Mouse (Mus musculus): ENCODE measurements around the gene Sox1.

Gene Sox1

DNA sequence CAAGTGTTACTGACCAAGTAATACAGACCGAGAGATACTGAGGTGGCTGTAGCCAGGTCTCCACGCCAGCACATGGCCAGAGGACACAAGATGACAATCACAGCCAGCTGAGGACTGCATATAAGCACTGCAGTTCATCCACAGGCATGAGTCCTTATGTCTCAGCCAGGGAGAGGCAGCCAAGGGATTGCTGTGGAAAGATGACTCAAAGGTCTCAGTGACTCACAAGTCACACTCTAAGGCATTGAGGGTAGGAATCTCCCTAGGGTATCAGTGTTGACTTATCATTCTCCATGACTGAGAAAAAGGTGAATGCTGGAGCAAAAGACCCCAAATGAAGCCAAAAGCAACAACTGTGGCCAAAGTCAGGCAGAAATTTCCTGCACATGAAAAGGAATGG, 22.0 kb downstream of the Sox1 start:
- DNase-seq (ENCODE audit: low read depth, low spot score) = no peak

DNA sequence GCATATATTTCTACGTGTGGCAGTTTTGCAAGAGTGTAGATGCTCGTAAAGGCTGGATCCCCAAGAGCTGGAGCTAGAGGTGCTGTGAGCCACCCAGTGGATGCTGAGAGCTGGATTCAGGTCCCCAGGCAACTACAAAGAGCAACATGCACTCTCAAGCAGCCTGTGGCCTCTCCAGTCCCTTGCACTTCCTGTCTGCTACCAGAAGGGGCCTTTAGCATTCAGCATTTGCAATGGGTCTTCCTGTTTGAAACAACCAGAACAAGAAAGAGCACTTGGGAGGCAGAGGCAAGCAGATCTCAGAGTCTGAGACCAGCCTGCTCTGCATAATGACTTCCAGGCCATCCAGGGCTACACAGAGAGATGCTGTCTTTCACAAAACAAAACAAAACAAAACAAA, 25.4 kb downstream of the Sox1 start:
- DNase-seq (ENCODE audit: low read depth, low spot score) = peak; percentile 88

DNA sequence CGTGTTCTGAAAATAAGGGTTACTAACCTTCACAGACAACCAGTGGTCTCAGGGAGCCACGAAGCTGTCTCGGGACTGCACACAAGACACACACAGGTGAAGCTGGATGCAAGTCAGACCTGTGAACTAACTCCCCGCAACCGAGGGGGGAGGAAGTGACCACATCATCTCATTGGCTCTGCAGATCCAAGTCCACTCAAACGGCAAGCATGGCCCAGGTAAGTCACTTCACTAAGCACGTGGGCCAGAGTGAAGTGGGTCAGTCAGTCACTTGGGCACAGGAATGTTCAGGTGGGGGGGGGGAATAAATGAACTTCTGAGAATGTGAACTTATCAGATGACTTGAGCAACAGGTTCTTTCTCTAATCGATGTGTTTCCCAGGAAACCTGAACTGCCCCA, 30.8 kb downstream of the Sox1 start:
- DNase-seq (ENCODE audit: low read depth, low spot score) = no peak

DNA sequence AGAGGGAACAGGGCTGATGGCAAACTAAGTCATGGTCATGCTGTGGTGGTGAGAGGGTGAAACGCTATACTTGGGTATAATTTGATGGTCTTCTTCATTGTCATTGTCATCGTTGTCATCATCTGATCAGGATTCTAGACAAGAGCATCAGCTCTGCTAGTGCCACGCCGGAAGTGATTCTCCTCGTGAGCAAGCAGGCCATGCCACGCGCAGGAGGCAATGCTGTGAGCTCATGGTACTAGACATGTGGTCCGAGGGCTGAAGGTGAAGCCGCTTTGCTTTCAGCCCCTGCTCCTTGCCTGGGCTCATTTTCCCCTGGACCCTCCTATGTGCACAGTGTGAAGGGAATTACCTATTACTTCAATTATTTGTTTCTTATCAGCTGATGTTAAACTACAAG, 32.3 kb downstream of the Sox1 start:
- DNase-seq (ENCODE audit: low read depth, low spot score) = no peak

DNA sequence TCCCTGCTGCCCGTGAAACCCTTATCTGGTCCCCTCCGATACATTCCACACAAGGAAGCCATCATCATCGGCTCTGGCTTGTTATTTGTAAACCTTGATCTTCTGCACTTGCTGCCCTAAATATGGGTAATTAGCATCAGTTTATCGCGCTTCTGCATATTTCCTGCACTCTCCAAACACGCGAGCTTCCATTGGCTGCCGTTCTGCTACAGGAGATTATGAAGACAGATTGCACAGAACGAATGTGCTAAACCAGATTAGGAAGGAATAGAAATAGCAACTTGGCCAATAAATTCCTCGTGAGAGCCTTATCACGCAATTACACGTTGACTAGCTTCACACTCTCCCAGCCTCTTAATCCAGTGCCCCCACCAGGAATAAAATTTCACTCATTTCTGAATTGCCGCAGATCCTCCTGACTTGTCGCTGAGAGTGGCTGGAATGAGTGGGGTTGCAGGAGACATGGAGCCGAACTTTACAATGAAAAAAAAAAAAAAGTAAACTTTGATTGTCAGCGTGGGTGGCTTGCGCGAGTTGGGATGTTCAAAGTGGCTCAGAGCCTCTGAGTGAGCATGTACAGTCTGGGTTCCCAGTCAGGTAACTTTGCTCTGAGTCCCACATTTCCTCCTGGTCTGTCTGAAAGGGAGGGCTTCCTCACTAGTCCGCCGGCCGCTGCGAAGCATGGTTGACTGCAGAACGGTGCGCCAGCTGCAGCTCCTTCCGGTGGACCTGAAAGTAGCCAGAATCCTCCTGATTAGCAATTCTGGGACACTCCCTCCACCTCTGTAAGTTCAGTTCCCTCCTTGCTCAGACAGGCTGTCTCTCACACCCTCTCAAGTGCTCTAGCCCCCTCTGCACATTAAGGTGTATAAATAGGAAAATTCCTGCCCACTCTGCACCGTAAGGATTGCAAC, 33.0 kb downstream of the Sox1 start:
- peak; percentile 75 for DNase-seq (ENCODE audit: low read depth, low spot score)

DNA sequence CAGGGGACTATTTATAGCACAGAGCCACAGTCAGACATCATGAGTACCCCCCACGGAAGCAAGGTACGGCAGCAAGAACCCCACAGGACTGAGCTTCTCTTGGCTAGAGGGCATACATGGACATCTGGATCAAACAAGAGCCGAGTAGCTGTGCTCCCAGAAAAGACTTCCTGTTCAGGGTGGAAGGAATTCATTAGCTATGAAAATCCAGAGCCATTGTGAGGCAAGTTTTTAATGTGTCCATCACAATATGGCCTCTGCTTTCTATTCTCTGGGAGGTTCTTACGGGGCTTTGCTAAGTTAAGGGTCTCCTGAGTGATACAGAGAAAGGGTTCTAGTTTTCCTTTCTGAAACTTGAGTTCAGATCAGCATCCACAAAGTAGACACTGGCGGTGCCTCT, 33.8 kb downstream of the Sox1 start:
- DNase-seq (ENCODE audit: low read depth, low spot score) = no peak

DNA sequence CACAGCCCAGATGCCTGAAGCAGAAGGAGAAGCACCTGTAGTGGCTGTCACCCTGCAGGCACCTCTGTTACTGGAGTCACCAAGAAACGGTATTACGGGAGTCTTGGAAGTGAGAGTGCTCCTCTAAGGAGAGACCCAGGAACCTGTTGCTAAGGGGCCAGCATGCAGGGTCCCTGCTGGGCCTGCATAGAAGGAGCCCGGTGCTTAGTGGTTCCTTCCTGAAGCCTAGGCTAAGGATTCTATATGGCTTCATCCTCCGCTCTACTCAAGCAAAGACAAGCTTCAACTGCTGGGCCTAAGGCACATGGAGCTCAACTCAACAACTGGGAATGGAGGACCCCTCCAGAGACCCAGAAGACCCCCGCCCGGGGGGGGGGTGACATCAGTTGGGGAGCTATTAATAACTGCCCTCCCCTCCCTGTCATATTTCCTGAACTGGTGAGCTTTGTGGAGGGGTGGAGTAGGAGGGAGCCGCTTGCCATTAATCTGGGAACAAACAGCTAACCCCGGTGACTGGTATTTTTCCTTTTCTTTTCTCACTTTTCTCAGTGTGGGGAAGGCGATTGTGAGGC, 34.6 kb downstream of the Sox1 start:
- no peak for DNase-seq (ENCODE audit: low read depth, low spot score)

DNA sequence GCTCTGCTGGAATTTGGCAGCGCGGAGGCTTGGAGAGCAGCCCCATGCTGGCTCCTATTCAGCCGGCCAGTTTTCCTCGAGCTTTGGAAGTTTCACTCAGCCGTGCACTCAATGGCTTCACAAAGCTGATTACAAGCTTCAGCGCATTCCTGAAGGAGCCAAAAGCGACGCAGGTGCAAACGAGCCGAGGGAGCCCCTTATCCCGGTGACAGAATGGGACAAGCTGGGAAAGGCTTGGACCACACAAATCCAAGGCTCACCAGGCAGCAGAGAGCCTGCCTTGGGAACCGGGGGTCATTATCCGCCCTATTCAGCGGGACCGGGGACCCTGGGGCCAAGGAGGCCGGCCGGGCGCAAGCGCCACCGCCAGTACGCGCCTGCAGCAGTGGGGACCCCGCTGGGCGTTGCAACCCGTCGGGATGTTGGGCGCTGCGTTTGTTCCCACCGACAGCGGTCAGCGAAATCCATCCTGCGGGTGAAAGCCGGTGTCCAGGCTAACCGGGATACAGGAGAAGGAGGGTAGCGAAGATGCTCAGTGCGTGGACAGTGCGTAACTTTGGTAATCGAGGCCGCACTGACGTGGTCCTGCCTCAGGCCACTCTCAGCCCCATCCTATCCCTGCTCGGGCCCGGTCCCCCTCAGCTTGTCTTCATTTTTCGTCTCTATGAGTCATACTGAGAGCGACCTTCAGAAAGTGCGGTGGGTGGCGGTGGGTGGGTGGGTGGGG, 35.2 kb downstream of the Sox1 start:
- no peak for DNase-seq (ENCODE audit: low read depth, low spot score)

DNA sequence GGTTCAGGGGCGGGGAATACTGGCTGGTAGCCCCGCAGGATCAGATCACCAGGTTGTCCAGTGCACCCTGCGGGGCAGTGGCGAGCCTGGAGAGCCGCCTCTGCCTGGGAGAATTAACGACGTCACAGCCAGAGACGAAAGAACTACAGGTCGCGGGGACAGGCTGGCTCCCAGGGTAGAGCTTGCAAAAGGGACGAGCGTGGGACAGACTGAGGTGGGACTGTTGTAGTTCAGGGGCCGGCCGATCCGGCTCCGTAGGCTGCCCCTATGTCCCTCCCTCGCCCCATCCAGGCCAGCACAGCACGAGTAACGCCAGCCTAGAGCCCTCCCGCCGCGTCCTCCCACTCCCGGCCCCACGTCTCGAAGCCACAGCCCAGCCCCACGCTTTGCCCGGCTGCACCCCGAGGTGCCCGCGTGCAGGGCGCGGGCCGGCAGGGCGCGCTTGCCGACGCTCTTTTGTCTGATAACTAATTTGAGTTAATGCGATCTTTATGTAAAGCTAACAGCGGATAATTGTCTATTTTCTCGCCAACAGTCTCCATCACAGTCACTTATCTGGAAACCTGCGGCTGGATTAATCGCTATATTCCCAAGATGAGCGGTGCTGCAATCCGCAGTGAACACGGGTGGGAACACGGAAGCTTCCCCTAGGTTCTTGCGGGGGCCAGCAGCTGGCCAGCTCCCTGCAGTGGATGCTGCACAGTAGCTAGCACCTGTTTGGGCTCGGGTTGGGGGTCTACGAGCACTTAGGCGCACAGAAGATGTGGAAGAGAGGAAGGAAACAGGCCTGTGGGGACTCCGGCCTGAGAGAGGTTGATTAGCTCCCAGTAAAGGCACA, 36.0 kb downstream of the Sox1 start:
- DNase-seq (ENCODE audit: low read depth, low spot score) = no peak

DNA sequence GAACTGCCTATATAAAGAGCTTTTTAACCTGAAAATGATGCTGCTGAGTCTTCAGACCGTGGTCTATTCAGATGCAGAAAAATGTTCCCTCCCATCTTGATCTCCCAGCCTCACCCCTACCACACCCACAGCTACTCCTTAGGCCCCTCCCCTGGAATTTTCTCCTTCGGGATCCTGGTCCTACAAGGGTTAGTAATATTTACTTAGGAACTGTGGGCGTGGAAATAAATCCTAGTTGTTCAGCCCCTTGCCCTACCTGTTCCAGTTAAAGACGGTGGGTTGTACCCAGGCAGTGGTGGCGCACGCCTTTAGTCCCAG, 36.6 kb downstream of the Sox1 start:
- peak; percentile 96 for DNase-seq (ENCODE audit: low read depth, low spot score)

DNA sequence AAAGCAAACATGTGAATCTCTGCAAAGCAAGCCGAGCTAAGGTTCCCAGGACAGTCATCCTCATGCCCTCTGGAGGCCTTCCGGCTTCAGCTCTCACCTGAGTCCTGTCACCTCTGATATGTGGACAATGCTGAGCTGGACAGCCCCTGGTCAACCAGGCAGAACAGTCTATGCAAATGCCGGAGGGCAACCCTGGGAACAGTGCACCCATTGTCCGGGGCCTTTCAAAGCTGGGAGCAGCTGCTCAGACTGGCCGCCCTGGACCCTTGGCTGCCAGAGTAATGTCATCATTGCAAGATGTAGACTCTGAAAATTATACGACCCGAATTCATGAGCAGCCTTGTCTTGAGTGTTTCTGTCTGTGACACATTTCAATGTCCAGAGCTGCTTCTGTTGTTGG, 37.5 kb downstream of the Sox1 start:
- DNase-seq (ENCODE audit: low read depth, low spot score) = no peak

DNA sequence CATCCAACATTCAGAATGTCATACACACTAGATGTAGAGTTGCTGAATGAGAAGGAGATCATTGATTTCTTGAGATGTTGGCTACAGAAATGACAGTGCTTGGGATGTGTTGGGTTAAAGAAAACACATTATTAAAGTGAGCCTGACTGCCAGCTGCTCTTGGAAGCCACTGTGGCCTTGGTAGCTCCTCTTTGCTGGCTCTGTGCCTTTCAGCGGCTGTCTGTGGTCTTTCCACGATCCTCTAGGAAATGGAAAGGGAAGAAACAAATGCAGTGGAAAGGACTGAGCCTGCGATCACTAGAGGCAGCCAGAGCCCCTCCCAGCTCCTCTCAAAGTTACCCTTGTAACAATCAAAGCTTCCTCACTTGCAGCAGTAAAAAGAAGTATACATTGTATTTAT, 39.7 kb downstream of the Sox1 start:
- DNase-seq (ENCODE audit: low read depth, low spot score) = no peak

DNA sequence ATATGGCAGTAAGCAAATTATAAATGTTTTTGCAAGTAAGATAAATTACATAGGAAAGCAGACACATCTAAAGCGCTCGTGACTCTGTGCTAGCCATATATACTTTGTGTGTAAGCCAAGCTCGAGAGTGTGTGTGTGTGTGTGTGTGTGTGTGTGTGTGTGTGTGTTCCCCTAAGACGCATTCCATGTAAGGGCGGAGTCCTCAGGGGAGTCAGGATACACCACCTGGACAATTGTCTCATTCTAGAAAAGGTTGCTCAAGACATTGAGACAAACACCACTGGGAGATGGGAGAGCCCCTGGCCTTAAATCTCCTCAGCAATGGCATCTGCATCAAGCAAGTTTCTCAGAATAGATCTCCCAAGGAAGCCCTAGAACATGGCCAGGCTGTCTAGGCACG, 42.9 kb downstream of the Sox1 start:
- DNase-seq (ENCODE audit: low read depth, low spot score) = peak; percentile 76

DNA sequence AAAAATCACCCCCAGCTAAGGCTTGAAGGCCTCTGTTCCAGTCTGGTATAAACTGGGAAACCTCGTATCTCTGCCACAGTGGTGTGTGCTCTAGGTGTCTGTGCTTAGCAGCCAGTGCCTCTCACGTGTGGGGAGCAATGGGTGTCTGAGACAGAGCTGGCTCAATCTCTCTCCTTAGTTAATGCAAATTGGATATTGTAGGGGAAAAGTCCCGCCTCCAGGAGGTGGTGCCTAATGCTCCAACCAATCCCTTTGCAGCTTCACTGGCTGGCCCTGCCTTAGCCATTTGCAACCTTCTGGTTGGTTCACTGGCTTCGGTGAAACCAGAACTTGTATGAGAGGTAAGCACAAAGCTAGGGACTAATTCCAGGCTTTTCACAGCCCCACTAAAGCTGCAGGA, 43.9 kb downstream of the Sox1 start:
- DNase-seq (ENCODE audit: low read depth, low spot score) = peak; percentile 98

DNA sequence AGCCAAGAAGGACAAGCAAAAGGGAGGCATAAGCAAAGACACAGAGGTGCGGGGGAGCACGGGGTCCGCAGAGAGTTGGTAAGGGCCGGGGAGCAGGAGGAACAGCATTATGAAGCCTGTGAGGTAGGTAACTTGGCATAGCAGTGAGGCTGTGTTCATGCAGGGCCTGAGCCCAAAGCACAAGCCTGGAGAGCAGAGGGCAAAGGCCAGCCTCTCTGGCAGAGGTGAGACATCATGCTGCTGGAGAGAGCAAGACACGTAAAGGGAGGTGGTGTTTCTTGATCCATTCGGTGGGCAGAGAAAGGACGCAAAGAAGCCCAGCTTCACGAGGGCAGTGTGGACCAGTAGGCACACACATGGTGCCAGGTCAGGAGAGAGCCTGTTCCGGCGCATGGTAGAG, 44.8 kb downstream of the Sox1 start:
- no peak for DNase-seq (ENCODE audit: low read depth, low spot score)

DNA sequence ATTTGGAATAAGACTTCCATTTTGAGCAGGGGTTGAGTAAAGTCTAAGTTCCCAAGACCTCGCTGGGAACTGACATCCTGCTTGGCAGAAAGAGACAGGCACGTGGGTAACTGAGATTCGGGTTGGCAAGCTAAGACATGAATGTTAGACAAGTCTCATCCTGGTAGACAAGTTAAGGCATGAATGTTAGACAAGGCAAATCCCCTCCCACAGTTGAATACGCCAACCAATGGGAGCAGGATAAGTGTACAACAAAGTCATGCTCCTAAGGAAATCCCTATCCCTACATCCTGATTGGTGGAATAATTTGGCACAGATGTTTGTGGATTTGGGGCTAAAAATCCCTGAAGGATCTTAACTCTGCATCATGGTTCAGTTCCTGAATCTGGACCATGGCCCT, 45.9 kb downstream of the Sox1 start:
- DNase-seq (ENCODE audit: low read depth, low spot score) = peak; percentile 56

DNA sequence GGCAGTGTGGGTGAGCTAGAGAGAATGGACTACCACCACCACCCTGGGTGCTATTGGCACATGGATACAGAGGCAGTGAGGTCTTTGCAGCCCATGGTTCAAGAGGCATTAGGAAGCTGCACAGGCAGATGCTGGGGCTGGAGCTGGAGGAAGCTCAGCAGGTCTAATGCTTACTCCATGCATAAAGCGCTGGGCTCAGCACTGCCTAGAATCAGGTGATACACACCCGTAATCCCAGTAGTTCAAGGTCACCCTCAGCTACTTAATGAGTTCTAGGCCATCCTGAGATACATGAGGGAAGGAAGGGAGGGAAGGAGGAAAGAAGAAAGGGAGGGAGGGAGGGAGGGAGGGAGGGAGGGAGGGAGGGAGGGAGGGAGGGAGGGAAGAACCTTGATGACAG, 50.2 kb downstream of the Sox1 start:
- peak; percentile 60 for DNase-seq (ENCODE audit: low read depth, low spot score)

DNA sequence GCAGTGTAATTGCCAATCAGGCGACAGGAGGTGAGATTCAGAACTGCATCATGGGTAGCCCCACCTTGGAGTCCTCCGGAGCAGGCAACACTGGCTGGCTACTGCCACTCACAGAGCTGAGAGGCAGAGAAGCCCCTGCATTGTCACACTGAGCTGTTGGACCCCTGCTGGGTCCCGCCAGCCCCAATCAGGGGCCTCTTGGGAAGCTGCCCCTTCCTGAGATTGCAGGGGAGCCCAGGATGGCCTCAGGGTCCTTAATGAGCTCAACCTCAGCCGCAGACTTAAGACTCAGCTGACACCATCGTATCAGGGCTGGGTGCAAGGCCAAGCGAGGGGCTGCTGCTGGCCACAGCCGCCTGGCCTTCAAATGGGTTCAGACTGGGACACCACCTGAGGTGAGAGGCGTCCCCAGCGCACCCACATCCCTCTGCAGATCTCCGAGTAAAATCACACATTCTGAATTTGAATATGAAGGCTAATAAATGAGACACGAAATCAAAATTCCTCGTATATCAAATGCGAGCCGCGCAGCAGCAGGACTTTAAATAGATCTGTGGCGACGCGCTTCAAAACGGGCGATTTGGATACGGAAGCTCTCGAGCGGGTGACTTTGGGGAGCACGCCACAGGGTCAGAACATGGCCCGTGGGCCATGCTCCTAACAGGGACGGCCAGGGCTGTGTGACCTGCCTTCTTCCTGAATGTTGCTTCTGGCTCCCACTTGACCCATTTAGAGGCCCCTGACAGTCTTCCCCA, 51.0 kb downstream of the Sox1 start:
- peak; percentile 74 for DNase-seq (ENCODE audit: low read depth, low spot score)
